In the genomic region with DNA sequence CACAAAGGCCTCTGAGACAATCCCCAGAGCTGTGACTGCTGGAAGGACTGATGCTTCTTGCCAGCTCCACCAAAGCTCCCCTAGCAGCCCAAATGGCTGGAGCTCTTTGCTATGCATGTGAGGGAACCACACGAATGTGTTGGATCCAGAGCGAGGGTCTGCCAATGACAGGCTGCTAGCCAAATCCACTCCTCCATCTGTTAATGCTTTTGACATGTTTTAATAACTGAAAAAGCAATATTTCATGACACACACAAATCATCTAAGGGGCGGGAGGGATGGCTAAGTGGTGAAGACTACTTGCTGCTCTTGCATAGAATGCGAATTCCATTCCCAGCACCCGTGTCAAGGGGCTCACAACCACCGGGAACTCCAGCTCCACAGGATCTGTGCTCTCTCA, we compare ENCODE assay signal across 19 mouse cellular contexts. TPM values are rescaled to one million over a fixed set of nuclear protein-coding genes. Genes with fewer than 3 reads are reported as not detected.
A peak's percentile ranks its signal among the peaks of the same experiment; 100 is the strongest.
DNase-seq lines count a peak whose midpoint lies in the region; TF ChIP-seq lines count a peak whose summit lies in the region.
"Had no signal": no experiment of that assay in that cellular context is flagged by ENCODE, and none has a peak within 500 bp of the region (broad histone marks: within the 10 kb centered on the region; RNA-seq: fewer than 3 reads in every experiment).

No protein-coding gene starts in this region.

- intact Hi-C loops in left cerebral cortex, postnatal 4 days (cut with DNase I), result no loop called here
- intact Hi-C loops in left cerebral cortex, postnatal 36 days (cut with DNase I), result no loop called here
- intact Hi-C loops in heart, postnatal 14 days (cut with DNase I), result no loop called here

- no peak overlapping the region for H3K4me3 ChIP-seq in layer of hippocampus, adult 2 months
- H3K4me3 ChIP-seq: embryonic facial prominence, embryonic 10.5 days; embryonic facial prominence, embryonic 12.5 days; forebrain, embryonic 13.5 days; forebrain, embryonic 15.5 days had no signal

- no peak for TF ChIP-seq CTCF in layer of hippocampus, adult 2 months (conservative IDR thresholded peaks at IDR 0.05)

- DNase-seq in gastrocnemius, postnatal 25 days, result peak; percentile 3
- no peak for DNase-seq in gastrocnemius, postnatal 4 days (ENCODE audit: low spot score in 2 of 2)
- DNase-seq in layer of hippocampus, postnatal 10 days (ENCODE audit: low spot score in 2 of 2), result peak; percentile 20 to 48
- no peak for DNase-seq in layer of hippocampus, adult 2 months (ENCODE audit: low spot score in 2 of 2)
- DNase-seq in left cerebral cortex, postnatal 4 days, result peak; percentile 10
- no peak for DNase-seq in left cerebral cortex, postnatal 36 days (ENCODE audit: low spot score in 2 of 2)
- no peak for DNase-seq in heart, postnatal 14 days
- DNase-seq: adrenal gland, adult 2 months; adrenal gland, postnatal 10 days; adrenal gland, postnatal 25 days; cerebellum, adult 18-20 months; cerebellum, adult 8-10 months; cerebellum, adult 9-11 months; cerebellum, postnatal 25 days; forebrain, postnatal 0 days had no signal

- H3K27ac ChIP-seq in layer of hippocampus, adult 2 months, result no peak overlapping the region
- H3K27ac ChIP-seq: embryonic facial prominence, embryonic 10.5 days; embryonic facial prominence, embryonic 12.5 days; forebrain, embryonic 13.5 days; forebrain, embryonic 15.5 days had no signal

RNA-seq across cellular contexts. Expression of gene Gch1, which starts 37.9 kb away (rescaled TPM):
- 1 to 10 TPM; 2.2 to 2.4 TPM for total RNA-seq in gastrocnemius, postnatal 25 days (2021)
- 1 to 10 TPM; 2.5 to 2.7 TPM for total RNA-seq in gastrocnemius, postnatal 4 days (2021)
- total RNA-seq in layer of hippocampus, postnatal 10 days (2021), result 1 to 10 TPM in 1 of 2 experiments, under 1 TPM in 1; 0.80 to 1.0 TPM
- total RNA-seq in layer of hippocampus, adult 2 months (2021), result 1 to 10 TPM; 1.1 to 1.9 TPM
- under 1 TPM; 0.74 to 0.83 TPM for total RNA-seq in left cerebral cortex, postnatal 4 days (2021)
- 1 to 10 TPM; 1.1 to 1.5 TPM for total RNA-seq in left cerebral cortex, postnatal 36 days (2021)
- 1 to 10 TPM; 8.0 to 8.1 TPM for total RNA-seq in heart, postnatal 14 days (2021)

Comparison
In these comparisons a context has a peak if more than half of its experiments do, and no peak if none do; other contexts are left out.
1. DNase-seq: peak in gastrocnemius, postnatal 25 days (single experiment), layer of hippocampus, postnatal 10 days (2 of 2) and left cerebral cortex, postnatal 4 days (single experiment); none in gastrocnemius, postnatal 4 days (0 of 2), layer of hippocampus, adult 2 months (0 of 2), left cerebral cortex, postnatal 36 days (0 of 2) and heart, postnatal 14 days (0 of 2).